Mouse (Mus musculus): ENCODE data around the gene Marveld3. TPM values are rescaled to one million over a fixed set of nuclear protein-coding genes. Genes with fewer than 3 reads are reported as not detected.

Gene Marveld3
- total RNA-seq (2021), result not detected

DNA sequence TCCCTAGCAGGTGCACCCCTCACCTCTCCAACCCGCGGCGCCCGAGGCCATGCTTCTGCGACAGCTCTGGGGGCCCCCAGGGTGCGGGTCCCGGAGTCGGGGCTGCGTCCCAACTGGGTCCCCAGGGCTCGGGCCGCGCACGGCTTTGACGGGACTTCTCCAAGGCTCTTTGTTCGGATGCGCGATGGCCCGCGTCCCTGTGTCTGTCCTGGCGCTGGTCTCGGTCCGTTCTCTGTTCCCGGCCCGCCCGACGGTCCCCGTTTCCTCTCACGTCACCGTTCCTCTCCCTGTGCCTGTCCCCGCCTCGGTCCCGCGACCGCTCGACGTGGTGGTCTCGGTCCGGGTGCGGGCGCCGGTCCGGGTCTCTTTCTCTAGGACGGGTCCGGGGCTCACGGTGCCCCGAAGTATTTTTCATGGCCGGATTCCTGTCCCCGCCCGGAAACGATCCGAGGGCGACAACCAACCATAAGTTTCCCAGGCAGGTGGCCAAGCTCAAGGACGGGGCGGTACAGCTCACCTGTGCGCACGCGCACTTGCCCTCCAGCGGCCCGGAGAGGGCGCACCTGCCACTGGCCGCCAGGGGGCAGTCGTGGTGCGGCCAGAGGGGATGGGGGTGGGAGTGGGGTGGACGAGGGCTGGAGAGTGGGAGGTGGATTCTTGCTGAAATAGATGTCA, at the start of gene Marveld3:
Gene Marveld3, minus strand, starts transcription at position 511 of the 675 bp plus-strand sequence.
- intact Hi-C loops (cut with DNase I), result no loop called here
- no peak for DNase-seq (ENCODE audit: low spot score in 2 of 2)

DNA sequence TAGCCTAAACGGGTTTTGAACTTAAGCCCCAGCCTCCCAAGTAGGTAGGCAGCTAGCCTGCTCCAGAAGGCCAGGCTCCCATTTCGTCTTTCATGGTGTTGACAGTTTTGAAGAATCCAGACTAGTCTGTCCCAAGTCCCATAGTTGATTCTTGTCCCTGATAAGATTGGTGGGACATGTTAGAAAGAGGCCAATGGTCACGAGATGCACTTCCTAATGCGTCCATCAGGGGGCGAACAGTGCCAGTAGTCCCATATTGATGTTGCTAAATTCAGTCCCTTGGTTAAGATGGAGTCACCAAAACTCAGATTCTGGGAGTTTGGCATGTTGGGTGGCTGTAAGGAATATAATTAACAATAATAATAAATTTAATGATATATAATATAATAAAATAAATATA, 48.9 kb upstream of the Marveld3 start:
- intact Hi-C loops (cut with DNase I), result no loop called here
- peak in 1 of 2 experiments; percentile 14 for DNase-seq (ENCODE audit: low spot score in 2 of 2)

DNA sequence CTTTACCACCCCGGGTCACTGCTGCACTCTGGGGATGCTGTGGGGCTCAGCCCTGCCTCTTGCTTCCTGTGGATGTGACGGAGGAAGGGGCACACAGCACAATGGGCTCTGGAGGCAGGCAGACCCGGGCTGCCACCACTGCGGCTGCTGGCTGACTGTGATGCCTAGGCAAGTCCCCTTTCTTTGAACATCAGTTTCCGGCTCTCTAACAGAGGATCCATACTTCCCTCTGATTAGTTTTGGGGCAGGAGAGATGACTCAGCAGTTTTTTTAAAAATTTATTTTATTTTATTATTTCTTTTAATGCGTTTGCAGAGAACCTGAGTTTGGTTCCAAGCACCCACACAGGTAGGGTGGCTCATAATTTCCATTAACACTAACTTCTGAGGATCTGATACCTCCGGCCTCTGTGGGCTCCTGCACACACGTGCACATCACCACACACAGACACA, 47.0 kb upstream of the Marveld3 start:
- intact Hi-C loops (cut with DNase I), result no loop called here
- no peak for DNase-seq (ENCODE audit: low spot score in 2 of 2)

DNA sequence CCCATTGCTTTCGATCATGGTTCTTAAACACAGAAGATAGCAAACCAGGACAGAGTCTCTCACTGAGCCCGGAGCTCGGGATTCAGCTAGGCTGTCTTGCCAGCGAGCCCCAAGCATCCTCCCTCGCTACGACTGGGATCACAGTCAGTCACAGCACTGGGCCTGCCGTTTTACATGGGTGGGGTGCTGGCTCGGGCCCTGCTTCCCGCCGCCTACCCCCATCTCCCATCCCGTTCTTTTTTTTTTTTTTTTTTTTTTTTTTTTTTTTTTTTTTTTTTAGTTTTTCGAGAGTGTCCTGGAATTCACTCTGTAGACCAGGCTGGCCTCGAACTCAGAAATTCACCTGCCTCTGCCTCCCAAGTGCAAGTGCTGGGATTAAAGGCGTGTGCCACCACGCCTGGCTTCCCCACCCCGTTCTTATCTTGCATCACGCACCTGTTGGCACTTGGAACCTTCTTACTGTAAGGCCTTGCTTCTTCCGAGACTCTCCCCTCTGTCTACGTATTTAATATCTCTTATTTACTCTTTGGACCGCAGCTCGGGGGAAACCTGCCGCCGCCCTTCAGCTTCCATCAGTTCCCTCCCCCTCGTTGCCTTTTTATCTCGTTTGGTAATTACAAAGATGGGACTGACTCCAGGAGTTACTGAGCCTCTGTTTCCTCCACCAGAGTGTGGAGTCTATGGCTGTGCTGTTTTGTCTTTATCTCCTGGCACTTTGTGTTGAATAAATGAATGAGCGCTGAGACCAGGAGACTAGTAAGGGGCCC, 46.4 kb upstream of the Marveld3 start:
- DNase-seq (ENCODE audit: low spot score in 2 of 2), result no peak
- intact Hi-C loops (cut with DNase I), result no loop called here

DNA sequence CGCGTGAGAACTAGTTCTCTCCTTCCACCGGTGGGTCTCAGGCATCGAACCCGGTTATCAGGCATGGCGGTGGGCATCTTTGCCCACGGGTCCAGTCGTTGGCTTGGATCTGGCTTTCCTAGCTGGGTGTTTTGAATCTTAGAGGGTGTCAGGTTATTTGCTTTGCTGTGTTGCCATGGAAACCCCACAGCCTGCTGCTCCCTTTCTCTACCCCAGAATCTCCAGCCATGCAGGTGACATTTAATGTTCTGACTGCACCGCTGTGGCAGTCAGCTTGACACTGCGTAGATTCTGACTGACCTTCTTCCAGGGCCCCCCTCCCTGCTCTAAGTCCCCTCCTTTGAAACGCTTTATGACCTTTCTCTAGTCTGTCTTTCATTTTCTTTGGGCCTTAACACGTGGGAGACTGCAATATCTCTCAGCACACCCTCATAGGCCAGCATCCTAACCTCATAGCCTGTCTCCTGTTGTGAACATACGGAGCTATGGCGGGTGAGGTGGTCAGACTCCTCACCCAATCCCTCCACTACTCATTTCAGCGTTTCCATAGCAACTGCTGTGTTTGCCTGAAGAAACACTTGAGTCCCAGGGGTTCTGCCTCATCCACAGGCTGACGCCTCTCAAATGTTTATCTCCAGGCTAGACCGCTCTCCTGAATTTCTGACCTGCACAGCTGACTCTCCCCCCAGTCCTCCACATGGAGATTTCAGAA, 44.5 kb upstream of the Marveld3 start:
- peak; percentile 35 to 39 for DNase-seq (ENCODE audit: low spot score in 2 of 2)

DNA sequence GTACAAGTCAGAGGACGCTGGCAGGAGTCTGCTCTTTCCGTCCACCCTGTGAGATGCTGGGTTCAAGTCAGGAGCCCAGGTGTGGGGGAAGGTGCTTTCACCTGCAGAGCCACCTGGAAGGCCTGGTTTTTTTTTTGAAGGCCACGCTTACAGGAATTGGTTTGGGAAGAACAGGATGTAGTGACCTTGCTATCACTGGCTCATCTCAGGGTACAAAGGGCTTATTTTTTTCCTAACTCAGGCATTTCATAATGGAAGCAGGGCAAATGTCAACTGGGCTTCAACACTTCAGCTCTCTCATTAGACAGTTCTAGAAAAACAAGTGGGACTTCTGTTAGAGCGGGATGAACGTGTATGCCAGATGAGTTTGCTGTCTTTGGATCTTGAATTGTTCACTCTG, 42.3 kb upstream of the Marveld3 start:
- no peak for DNase-seq (ENCODE audit: low spot score in 2 of 2)
- intact Hi-C loops (cut with DNase I), result no loop called here

More for the DNA sequence above, 44.5 kb upstream of the Marveld3 start:
- intact Hi-C loops (cut with DNase I), result no loop called here

DNA sequence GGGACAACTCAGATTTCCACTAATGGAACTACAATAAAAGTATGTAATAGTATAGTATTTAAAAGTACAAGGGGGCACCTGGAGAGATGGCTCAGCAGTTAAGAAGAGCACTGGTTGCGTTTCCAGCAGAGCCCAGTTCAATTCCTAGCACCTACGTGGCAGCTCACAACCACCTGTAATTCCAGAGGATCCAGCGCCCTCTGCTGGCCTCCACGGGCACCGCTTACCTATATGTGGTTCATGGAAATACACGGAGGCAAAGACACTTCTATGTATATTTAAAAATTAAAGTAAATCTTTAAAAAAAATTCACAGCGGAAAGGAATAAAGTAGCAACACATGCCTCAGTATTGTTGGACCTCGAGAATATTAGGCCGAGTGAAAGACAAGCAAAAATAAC, 41.0 kb upstream of the Marveld3 start:
- intact Hi-C loops (cut with DNase I), result no loop called here
- DNase-seq (ENCODE audit: low spot score in 2 of 2), result no peak

DNA sequence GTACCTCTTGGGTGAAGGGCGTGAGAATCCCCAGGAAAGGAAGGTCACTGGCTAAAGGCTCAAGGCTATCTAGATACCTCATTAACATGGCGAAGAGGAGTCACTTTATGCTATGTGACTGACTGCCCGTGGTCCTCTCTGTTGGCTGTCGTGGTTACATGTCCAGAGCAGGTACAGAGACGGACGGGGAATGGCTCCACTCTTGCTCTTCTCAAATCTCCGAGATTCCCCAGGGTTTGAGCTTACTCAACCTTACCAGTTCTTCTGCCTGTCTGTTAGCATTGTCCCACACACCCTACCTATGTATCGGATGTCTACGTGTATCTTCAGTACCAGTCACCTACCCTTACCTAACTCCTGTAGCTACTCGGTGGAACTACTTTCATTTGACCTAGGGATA, 38.0 kb upstream of the Marveld3 start:
- DNase-seq (ENCODE audit: low spot score in 2 of 2), result no peak
- intact Hi-C loops (cut with DNase I), result no loop called here

DNA sequence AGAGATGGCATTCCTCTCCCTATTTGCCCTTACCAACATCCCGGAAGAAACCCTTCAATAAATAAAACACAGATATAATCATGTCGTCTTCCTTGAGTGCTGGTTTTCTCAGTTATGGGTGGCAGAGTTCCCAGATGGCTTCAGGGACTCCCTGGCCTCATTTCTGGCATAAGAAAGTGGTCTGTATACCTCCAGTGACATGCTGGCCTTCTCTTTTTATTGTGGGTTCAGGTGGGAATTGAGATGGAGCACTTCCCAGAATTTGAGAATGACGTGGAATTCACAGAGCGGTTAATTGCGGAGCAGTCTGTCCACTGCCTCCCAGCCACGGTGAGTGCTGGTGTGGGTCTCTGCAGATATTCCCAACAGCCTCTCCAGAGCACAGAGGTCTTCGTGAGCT, 36.1 kb upstream of the Marveld3 start:
- DNase-seq (ENCODE audit: low spot score in 2 of 2), result no peak
- intact Hi-C loops (cut with DNase I), result no loop called here

DNA sequence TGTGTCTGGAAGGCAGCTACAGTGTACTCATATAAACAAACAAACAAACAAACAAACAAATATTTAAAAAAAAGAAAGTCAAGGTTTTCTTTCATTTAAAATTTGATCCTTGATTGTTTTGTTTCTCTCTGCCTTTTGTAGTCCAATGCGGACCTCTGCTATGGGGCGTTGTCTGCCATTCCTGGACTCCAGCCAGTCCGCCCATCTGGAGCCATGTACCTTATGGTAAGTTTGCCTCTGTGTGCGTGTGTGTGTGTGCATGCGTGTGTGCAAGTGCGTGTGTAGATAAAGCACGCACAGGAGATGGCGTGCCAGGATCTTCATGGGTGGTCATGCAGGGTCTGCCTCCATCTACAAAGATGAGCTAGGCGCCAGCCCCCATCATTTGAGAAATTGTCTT, 35.4 kb upstream of the Marveld3 start:
- intact Hi-C loops (cut with DNase I), result no loop called here
- no peak for DNase-seq (ENCODE audit: low spot score in 2 of 2)

DNA sequence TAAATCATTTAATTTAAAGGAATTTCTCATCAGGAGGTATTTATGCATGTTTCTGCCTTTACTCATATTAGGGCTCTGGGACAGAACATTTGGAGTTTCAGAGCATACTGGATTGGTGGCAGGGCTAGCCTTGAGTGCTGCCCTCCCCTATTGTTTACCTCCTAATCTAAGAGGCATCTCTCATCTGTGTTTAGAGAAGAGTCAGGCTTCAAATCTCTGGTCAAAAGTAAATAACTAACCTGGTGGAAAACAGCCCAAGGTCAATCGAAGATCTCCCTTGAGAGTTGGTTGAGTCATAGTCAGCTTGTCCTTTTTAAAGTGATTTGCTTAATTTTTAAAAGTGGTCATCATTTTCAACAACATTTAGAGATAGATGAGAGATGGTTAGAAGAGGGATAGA, 30.9 kb upstream of the Marveld3 start:
- intact Hi-C loops (cut with DNase I), result no loop called here
- DNase-seq (ENCODE audit: low spot score in 2 of 2), result no peak

DNA sequence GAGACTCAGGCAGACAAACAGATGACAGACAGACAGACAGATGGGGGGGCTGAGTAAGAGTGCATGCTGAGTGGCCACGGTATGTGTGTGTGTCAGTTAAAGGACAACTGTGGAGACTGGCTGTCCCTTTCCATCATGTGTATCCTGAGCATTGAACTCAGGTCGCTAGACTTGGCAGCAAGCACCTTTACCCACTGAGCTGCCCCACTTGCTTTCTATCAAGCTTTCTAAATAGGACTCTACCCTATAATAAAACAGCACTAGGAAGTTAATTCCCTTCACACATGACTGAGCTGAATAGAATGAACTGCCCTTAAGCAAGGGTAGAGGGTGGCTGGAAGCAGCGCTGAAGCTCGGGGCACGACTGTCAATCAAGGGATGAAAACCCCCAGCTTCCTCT, 30.2 kb upstream of the Marveld3 start:
- intact Hi-C loops (cut with DNase I), result no loop called here
- DNase-seq (ENCODE audit: low spot score in 2 of 2), result no peak

DNA sequence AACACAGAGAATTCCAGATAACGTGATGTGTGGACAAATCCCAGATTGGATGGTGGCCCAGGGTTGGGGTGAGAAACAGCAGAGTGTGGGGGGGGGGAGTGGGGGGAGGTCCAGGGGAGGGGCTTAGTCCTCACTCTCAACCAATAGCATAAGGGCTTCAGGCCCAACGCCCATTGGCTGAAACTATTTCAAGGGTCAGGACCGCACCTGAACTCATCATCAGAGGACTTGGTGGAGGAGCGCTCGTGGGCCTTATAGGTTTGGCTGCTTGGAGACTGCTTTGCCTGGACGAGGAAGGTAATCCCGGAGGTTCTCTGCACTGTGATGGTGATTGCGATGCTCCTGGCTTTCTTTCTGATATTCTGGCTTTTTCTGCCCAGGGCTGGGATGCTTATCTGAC, 28.2 kb upstream of the Marveld3 start, which contains the start of gene Tat:
Gene Tat, plus strand, starts transcription at position 214 of the 400 bp plus-strand sequence.
- intact Hi-C loops (cut with DNase I), result no loop called here
- DNase-seq (ENCODE audit: low spot score in 2 of 2), result no peak

DNA sequence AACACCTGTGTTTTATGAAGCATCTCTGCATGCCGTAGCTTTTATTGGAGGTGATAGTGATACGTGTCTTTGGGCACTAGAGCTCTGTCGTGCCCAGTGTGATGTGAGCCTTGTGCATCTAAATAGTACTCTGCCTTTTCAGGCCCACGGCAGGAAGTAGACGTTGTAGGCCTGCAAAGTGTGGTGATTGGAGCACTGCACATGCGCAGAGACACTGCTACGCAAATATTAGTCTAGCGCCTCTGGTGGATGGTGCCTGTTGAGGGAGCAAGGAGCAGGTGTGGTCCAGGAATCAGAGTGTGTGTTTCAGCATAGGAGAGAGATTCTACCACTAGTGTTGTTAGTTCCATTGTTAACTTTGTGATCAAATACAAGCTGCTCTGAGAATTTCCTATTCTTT, 27.1 kb upstream of the Marveld3 start:
- intact Hi-C loops (cut with DNase I), result no loop called here

DNA sequence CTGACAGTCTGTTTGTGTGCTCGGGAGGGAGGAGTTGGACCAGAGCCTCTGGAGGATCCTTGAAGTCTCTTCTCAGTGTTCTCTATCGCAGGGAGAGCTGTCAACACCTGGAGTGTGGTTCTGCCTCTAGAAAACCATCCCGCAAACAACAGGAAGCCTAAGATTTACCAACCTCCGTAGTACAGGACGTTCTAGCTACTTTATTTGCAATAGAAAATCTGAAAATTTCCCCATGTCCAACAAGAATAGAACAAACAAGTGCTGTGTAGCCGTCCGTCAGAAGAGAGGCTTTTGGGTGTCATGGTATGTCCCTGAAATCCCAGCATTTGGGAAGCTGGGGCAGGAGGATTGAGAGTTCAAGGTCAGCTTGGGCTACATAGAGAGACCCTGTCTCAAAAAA, 25.8 kb upstream of the Marveld3 start:
- no peak for DNase-seq (ENCODE audit: low spot score in 2 of 2)

More for the DNA sequence above, 27.1 kb upstream of the Marveld3 start:
- DNase-seq (ENCODE audit: low spot score in 2 of 2), result no peak

DNA sequence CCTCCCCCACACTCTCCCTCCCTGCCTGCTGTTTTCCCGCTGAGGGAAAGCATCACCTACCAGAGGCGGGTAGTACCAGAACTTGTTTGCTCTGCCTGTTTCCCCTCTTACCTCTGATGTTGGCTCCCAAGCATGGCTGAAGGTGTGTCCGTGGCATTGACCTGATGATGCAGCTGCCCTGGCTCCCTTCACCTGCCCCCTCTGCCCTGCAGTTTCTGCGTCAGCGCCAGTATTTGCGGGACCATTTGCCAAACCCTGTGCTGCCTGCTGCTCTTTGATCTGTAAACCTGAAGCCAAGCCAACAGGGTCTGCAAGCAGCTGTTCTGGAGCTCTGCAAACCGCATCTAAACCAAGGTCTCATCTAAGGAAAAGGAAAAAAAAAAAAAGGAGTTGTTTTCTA, 24.4 kb upstream of the Marveld3 start:
- no peak for DNase-seq (ENCODE audit: low spot score in 2 of 2)
- intact Hi-C loops (cut with DNase I), result no loop called here

More for the DNA sequence above, 25.8 kb upstream of the Marveld3 start:
- intact Hi-C loops (cut with DNase I), result no loop called here

DNA sequence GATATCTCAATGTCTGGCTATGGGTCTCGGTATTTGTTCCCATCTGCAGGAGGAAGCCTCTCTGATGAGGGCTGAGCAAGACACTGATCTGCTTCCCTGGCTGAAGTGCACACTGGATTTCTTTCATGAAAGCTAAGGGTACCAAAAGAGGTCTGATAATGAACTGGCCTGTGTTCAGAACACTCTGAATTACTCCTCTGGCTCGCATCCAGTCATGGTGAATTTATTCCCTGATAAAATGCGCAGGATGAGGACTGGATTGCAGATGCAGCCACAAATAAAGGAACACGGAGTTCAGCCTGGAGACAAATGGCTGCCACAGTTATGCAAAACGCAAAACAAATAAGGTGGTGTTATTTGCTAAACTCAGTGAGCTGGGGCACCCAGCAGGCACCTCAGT, 21.9 kb upstream of the Marveld3 start:
- intact Hi-C loops (cut with DNase I), result no loop called here
- peak; percentile 17 to 34 for DNase-seq (ENCODE audit: low spot score in 2 of 2)

DNA sequence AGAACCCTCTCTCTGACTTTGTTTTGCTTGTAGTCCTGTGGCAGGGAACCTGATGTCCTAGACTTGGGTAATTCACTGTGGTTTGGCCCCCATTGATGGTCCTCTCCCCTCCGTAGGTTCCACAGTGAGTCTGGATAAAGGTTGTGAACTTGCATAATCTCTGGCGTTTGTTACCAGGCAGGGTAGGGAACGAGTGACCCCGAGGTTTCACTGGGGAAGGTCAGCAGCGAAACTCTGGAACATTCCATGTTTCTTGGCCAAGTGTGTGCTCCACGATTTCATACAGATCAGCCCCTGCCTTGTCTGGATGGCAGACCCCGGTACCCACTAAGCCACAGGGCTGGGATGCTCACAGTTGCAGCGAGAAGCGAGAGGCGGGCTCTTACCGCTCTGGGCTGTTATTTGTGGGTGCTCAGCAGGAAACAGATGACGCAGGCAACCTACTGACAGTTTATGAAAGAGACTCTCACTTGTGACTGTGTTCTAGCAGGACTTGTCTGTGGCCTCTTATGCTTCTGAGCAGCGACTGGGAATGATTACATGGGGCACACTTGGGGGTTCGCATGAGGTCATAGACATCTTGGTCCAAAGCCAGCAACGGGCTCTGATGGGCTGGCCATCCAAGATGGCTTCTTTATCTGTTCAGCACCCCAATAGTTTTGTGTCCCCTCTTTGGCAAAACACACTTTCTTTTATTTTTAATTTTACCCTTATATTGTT, 20.5 kb upstream of the Marveld3 start:
- peak in 1 of 2 experiments; percentile 11 for DNase-seq (ENCODE audit: low spot score in 2 of 2)

DNA sequence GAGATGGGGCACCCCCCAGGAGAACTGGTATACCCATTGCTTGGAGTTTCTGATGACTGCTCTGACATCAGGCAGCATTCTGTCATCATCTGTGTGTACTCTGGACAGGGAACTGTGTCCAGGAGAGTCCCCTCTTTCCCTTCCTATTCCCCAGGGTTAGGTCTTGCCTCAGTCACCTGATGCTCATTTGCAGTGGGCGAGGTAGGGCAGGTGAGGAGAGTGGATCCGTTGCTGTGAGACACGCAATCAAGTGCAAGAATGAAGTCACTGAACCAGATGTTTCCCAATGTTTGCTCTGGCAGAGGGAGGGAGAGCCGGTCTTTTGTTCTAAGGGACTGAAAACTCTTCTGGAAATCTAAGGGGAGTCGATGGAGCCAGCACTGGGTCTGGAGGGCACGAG, 17.3 kb upstream of the Marveld3 start:
- DNase-seq (ENCODE audit: low spot score in 2 of 2), result no peak
- intact Hi-C loops (cut with DNase I), result no loop called here

More for the DNA sequence above, 20.5 kb upstream of the Marveld3 start:
- intact Hi-C loops (cut with DNase I), result no loop called here

DNA sequence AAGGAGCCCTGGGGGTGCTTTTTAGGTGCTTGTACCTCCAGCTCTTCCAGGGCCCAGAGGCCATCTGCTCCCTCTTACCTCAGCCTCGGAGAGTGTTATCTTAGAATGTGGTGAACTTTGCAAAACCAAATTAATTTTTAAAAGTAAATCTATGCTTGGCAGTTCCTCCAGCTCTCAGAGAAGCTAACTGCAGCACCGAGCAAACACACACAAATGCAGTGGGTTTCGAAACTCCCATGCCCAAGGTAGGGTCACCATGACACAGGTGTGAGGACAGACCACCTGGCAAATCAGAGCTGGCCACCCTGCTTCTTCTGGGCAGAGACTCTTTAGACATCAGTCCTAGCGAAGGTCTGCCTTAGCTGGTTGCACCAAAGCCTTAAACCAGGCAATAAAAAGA, 10.9 kb upstream of the Marveld3 start:
- intact Hi-C loops (cut with DNase I), result no loop called here
- DNase-seq (ENCODE audit: low spot score in 2 of 2), result no peak

Measured in left cerebral cortex, postnatal 25 days (tissue).